Comparison of ENCODE assay signal across 21 mouse cellular contexts in genomic region chr13:83872143-83872819, GRCm38 (mm10).
DNase-seq lines count a peak whose midpoint lies in the region; ATAC-seq and TF ChIP-seq lines count a peak whose summit lies in the region.
"Had no signal": no experiment of that assay in that cellular context is flagged by ENCODE, and none has a peak within 500 bp of the region (broad histone marks: within the 10 kb centered on the region; RNA-seq: fewer than 3 reads in every experiment).

No protein-coding gene starts in this region.

- H3K4me1 ChIP-seq in forebrain, embryonic 14.5 days (ENCODE audit: control insufficient read depth, insufficient read depth, low read length): peaks cover 21% of the 10 kb centered on the region
- peaks cover 24% of the 10 kb centered on the region for H3K4me1 ChIP-seq in forebrain, embryonic 12.5 days
- no peaks in the 10 kb centered on the region for H3K4me1 ChIP-seq in ES-E14 (ENCODE audit: control insufficient read depth in 2 of 2, insufficient read depth in 2 of 2, low read length in 2 of 2, poor library complexity in 1 of 2)
- peaks cover 14% of the 10 kb centered on the region; the same call in 1 of the 2 replicates for H3K4me1 ChIP-seq in hindbrain, embryonic 12.5 days
- H3K4me1 ChIP-seq in midbrain, embryonic 15.5 days: peaks cover 14% of the 10 kb centered on the region
- H3K4me1 ChIP-seq in lung, postnatal 0 days (ENCODE audit: insufficient read depth, low read depth, low read length): no peaks in the 10 kb centered on the region
- H3K4me1 ChIP-seq in intestine, embryonic 15.5 days (replicated peaks): no peaks in the 10 kb centered on the region
- H3K4me1 ChIP-seq: embryonic facial prominence, embryonic 12.5 days; limb, embryonic 13.5 days; liver, embryonic 13.5 days had no signal

- peak; percentile 63 for DNase-seq in forebrain, embryonic 14.5 days (ENCODE audit: low spot score)
- no peak for DNase-seq in ES-E14 (ENCODE audit: low read depth, low spot score)
- DNase-seq in lung, postnatal 0 days (ENCODE audit: low spot score): no peak
- no peak for DNase-seq in cerebellum, adult 9-10 months
- DNase-seq: adrenal gland, adult 8-10 months; gastrocnemius, postnatal 14 days; heart, adult 2 months; heart, postnatal 36 days; kidney, postnatal 36 days; liver, embryonic 13.5 days; lung, embryonic 14.5 days; lung, postnatal 4 days; right cerebral cortex, postnatal 25 days had no signal

- H3K9me3 ChIP-seq in forebrain, embryonic 14.5 days (replicated peaks; ENCODE audit: control insufficient read depth, low read length): no peaks in the 10 kb centered on the region
- H3K9me3 ChIP-seq in forebrain, embryonic 12.5 days: no peaks in the 10 kb centered on the region
- no peaks in the 10 kb centered on the region for H3K9me3 ChIP-seq in ES-E14 (ENCODE audit: control insufficient read depth, insufficient read depth, low read depth, low read length)
- no peaks in the 10 kb centered on the region for H3K9me3 ChIP-seq in hindbrain, embryonic 12.5 days (replicated peaks)
- no peaks in the 10 kb centered on the region for H3K9me3 ChIP-seq in midbrain, embryonic 15.5 days
- no peaks in the 10 kb centered on the region for H3K9me3 ChIP-seq in lung, postnatal 0 days (ENCODE audit: low read length)
- no peaks in the 10 kb centered on the region for H3K9me3 ChIP-seq in intestine, embryonic 15.5 days
- H3K9me3 ChIP-seq: embryonic facial prominence, embryonic 12.5 days; limb, embryonic 13.5 days; liver, embryonic 13.5 days had no signal

- H3K27me3 ChIP-seq in forebrain, embryonic 14.5 days (replicated peaks; ENCODE audit: control insufficient read depth, insufficient read depth, low read length): no peaks in the 10 kb centered on the region
- H3K27me3 ChIP-seq in forebrain, embryonic 12.5 days: no peaks in the 10 kb centered on the region
- no peaks in the 10 kb centered on the region for H3K27me3 ChIP-seq in hindbrain, embryonic 12.5 days
- no peaks in the 10 kb centered on the region for H3K27me3 ChIP-seq in midbrain, embryonic 15.5 days (replicated peaks)
- H3K27me3 ChIP-seq in lung, postnatal 0 days (replicated peaks; ENCODE audit: insufficient read depth, low read length): no peaks in the 10 kb centered on the region
- no peaks in the 10 kb centered on the region for H3K27me3 ChIP-seq in intestine, embryonic 15.5 days (replicated peaks)
- H3K27me3 ChIP-seq: embryonic facial prominence, embryonic 12.5 days; limb, embryonic 13.5 days; liver, embryonic 13.5 days had no signal

- no peaks in the 10 kb centered on the region for H3K36me3 ChIP-seq in forebrain, embryonic 14.5 days (ENCODE audit: control insufficient read depth, insufficient read depth, low read length)
- H3K36me3 ChIP-seq in forebrain, embryonic 12.5 days (replicated peaks): no peaks in the 10 kb centered on the region
- H3K36me3 ChIP-seq in ES-E14 (ENCODE audit: control insufficient read depth, insufficient read depth, low read length, poor library complexity, severe bottlenecking): no peaks in the 10 kb centered on the region
- H3K36me3 ChIP-seq in hindbrain, embryonic 12.5 days: no peaks in the 10 kb centered on the region
- no peaks in the 10 kb centered on the region for H3K36me3 ChIP-seq in midbrain, embryonic 15.5 days (replicated peaks)
- no peaks in the 10 kb centered on the region for H3K36me3 ChIP-seq in lung, postnatal 0 days (ENCODE audit: insufficient read depth, low read length)
- no peaks in the 10 kb centered on the region for H3K36me3 ChIP-seq in intestine, embryonic 15.5 days
- H3K36me3 ChIP-seq: embryonic facial prominence, embryonic 12.5 days; limb, embryonic 13.5 days; liver, embryonic 13.5 days had no signal

- WGBS in forebrain, embryonic 14.5 days: 29% methylated on average over 3 of the region's 3 CpGs
- 45% methylated on average over 3 of the region's 3 CpGs for WGBS in forebrain, embryonic 12.5 days
- WGBS in hindbrain, embryonic 12.5 days: 33% methylated on average over 3 of the region's 3 CpGs
- 29% methylated on average over 3 of the region's 3 CpGs for WGBS in midbrain, embryonic 15.5 days
- WGBS in lung, postnatal 0 days: 66% methylated on average over 3 of the region's 3 CpGs
- 69% methylated on average over 3 of the region's 3 CpGs for WGBS in intestine, embryonic 15.5 days

- H3K9ac ChIP-seq in forebrain, embryonic 14.5 days (ENCODE audit: low read length): no peak overlapping the region
- H3K9ac ChIP-seq in forebrain, embryonic 12.5 days: no peak overlapping the region
- no peak overlapping the region for H3K9ac ChIP-seq in ES-E14 (ENCODE audit: insufficient read depth, low read depth, low read length, poor library complexity, severe bottlenecking)
- no peak overlapping the region for H3K9ac ChIP-seq in hindbrain, embryonic 12.5 days
- H3K9ac ChIP-seq in midbrain, embryonic 15.5 days: no peak overlapping the region
- no peak overlapping the region for H3K9ac ChIP-seq in lung, postnatal 0 days (replicated peaks; ENCODE audit: low read depth)
- H3K9ac ChIP-seq in intestine, embryonic 15.5 days: no peak overlapping the region
- H3K9ac ChIP-seq: embryonic facial prominence, embryonic 12.5 days; limb, embryonic 13.5 days; liver, embryonic 13.5 days; lung, embryonic 14.5 days had no signal

- TF ChIP-seq CTCF in lung, postnatal 0 days (IDR thresholded peaks at IDR 0.05): no peak

- in situ Hi-C loops in ES-E14 (cut with MboI; ENCODE audit: low sequenced_read_pairs in 2 of 2, unreplicated experiment in 2 of 2): no loop called here

- ATAC-seq in forebrain, embryonic 14.5 days: 0 out of 2 replicates have a peak, but pooled peaks have one; percentile 13
- no peak for ATAC-seq in forebrain, embryonic 12.5 days (ENCODE audit: low FRiP score)
- peak; percentile 23; the same call in 1 of the 2 replicates for ATAC-seq in hindbrain, embryonic 12.5 days (ENCODE audit: low FRiP score)
- no peak for ATAC-seq in midbrain, embryonic 15.5 days (replicated peaks)
- no peak for ATAC-seq in lung, postnatal 0 days
- no peak for ATAC-seq in intestine, embryonic 15.5 days
- ATAC-seq: intestine, embryonic 16.5 days had no signal

- no peak overlapping the region for H3K4me3 ChIP-seq in forebrain, embryonic 14.5 days (ENCODE audit: low read depth, low read length)
- H3K4me3 ChIP-seq in forebrain, embryonic 12.5 days (replicated peaks): no peak overlapping the region
- no peak overlapping the region for H3K4me3 ChIP-seq in ES-E14 (ENCODE audit: insufficient read depth in 1 of 2, low read depth in 1 of 2, low read length in 2 of 2, poor library complexity in 1 of 2, severe bottlenecking in 1 of 2)
- H3K4me3 ChIP-seq in hindbrain, embryonic 12.5 days: no peak overlapping the region
- no peak overlapping the region for H3K4me3 ChIP-seq in midbrain, embryonic 15.5 days
- H3K4me3 ChIP-seq in lung, postnatal 0 days (ENCODE audit: low read depth, low read length): no peak overlapping the region
- H3K4me3 ChIP-seq in intestine, embryonic 15.5 days (replicated peaks): no peak overlapping the region
- H3K4me3 ChIP-seq: embryonic facial prominence, embryonic 12.5 days; erythroblast, embryonic 14.5 days; heart, adult 2 months; limb, embryonic 13.5 days; liver, embryonic 13.5 days had no signal

- H3K4me2 ChIP-seq in forebrain, embryonic 14.5 days (ENCODE audit: low read length): no peak overlapping the region
- H3K4me2 ChIP-seq in forebrain, embryonic 12.5 days: no peak overlapping the region
- H3K4me2 ChIP-seq in hindbrain, embryonic 12.5 days (replicated peaks): no peak overlapping the region
- H3K4me2 ChIP-seq in midbrain, embryonic 15.5 days: no peak overlapping the region
- H3K4me2 ChIP-seq in lung, postnatal 0 days (replicated peaks; ENCODE audit: low read depth, low read length): no peak overlapping the region
- no peak overlapping the region for H3K4me2 ChIP-seq in intestine, embryonic 15.5 days (replicated peaks)
- H3K4me2 ChIP-seq: embryonic facial prominence, embryonic 12.5 days; limb, embryonic 13.5 days; liver, embryonic 13.5 days; lung, embryonic 14.5 days had no signal

- no peak for TF ChIP-seq EP300 in lung, postnatal 0 days (IDR thresholded peaks at IDR 0.05)

- peak overlapping the region; percentile 0; the same call in 1 of the 2 replicates for H3K27ac ChIP-seq in forebrain, embryonic 14.5 days (ENCODE audit: low read depth, low read length)
- H3K27ac ChIP-seq in forebrain, embryonic 12.5 days: no peak overlapping the region; the same call in 1 of the 2 replicates
- no peak overlapping the region for H3K27ac ChIP-seq in ES-E14 (ENCODE audit: insufficient read depth, low read depth, low read length, poor library complexity, severe bottlenecking)
- peak overlapping the region; percentile 83 for H3K27ac ChIP-seq in hindbrain, embryonic 12.5 days
- peak overlapping the region; percentile 75 for H3K27ac ChIP-seq in midbrain, embryonic 15.5 days
- H3K27ac ChIP-seq in lung, postnatal 0 days (ENCODE audit: low read length): no peak overlapping the region
- no peak overlapping the region for H3K27ac ChIP-seq in intestine, embryonic 15.5 days
- H3K27ac ChIP-seq: embryonic facial prominence, embryonic 12.5 days; heart, adult 2 months; limb, embryonic 13.5 days; liver, embryonic 13.5 days had no signal

TF ChIP-seq in ES-E14, 5 proteins besides CTCF, POLR2A, EP300 and RAD21:
- peak; percentile 76 for TF ChIP-seq ZNF384 (IDR thresholded peaks at IDR 0.05; ENCODE audit: low read depth, low read length)
- TF ChIP-seq HCFC1 (IDR thresholded peaks at IDR 0.05; ENCODE audit: borderline replicate concordance, insufficient read depth, low read length): no peak

Comparison
In these comparisons a context has a peak if more than half of its experiments do, and no peak if none do; other contexts are left out.
1. ATAC-seq: peak in forebrain, embryonic 14.5 days (single experiment) and hindbrain, embryonic 12.5 days (single experiment); none in forebrain, embryonic 12.5 days (single experiment), midbrain, embryonic 15.5 days (single experiment), lung, postnatal 0 days (single experiment) and intestine, embryonic 15.5 days (single experiment).
2. H3K27ac ChIP-seq: peak in forebrain, embryonic 14.5 days (single experiment), hindbrain, embryonic 12.5 days (single experiment) and midbrain, embryonic 15.5 days (single experiment); none in forebrain, embryonic 12.5 days (single experiment), ES-E14 (single experiment), lung, postnatal 0 days (single experiment) and intestine, embryonic 15.5 days (single experiment).